Mouse (Mus musculus) Patski (cell line): ENCODE data around the gene Ecsit. TPM values are rescaled to one million over a fixed set of nuclear protein-coding genes. Genes with fewer than 3 reads are reported as not detected.

Experiments used
- ATAC-seq: fragments of 100-300 bp; one replicate; pipeline ENCODE4 v1.8.0; 2021
- CTCF ChIA-PET: fragments of 350-600 bp; sonication (Branson Sonifier 250); formaldehyde crosslinking; loops from one replicate; lab custom pipeline; 2022; ENCODE audit warnings: inconsistent platforms; lab: Charles Lee
- POLR2A ChIA-PET: fragments of 350-600 bp; sonication (Branson Sonifier 250); formaldehyde crosslinking; loops from one replicate; lab custom pipeline; 2022; ENCODE audit warnings: antibody characterized with exemption, inconsistent platforms; lab: Charles Lee
- DNase-seq: peaks from one replicate; pipeline ENCODE4 v3.0.0-alpha.2; 2011; ENCODE audit warnings: low read depth, low spot score
- H3K27me3 ChIP-seq: fragments of 371-371 bp; one replicate; pipeline ENCODE4 v1.5.1; 2021
- CTCF ChIP-seq: fragments of 100-300 bp; IDR thresholded peaks from one replicate; pipeline ENCODE4 v1.5.1; 2021
- in situ Hi-C: fragments of 300-500 bp; cut with MboI; formaldehyde crosslinking; loops from 3 replicates; pipeline ENCODE4 v1.11.1; 2018; ENCODE audit warnings: low pct_unique_long_range_greater_than_20kb, mixed read lengths
- polyA plus RNA-seq: library from polyadenylated mRNA; unstranded; gene quantifications from one replicate; pipeline ENCODE4 v1.2.3, GENCODE M21; 2021

Gene Ecsit
- polyA plus RNA-seq, 1 experiment from 2014 or later, result 44.3 TPM

GRCm38 (mm10) chr9:22069881-22070553 lies 15.2 kb downstream of the Ecsit start:
- POLR2A ChIA-PET, result interaction anchor here (0.5 to 0.7 kb wide), 3 partner anchors 38 to 320 kb away, joined by 3 to 4 read pairs (median 3); no protein-coding TSS in a partner anchor
- in situ Hi-C loops, result loop anchor here (5.0 to 10.0 kb wide), 2 partner anchors 72 to 335 kb away; no protein-coding TSS in a partner anchor
- no peaks in the 10 kb centered on the region for H3K27me3 ChIP-seq
- CTCF ChIA-PET, result interaction anchor here (0.9 to 8.4 kb wide), 4 partner anchors 12 to 71 kb away, joined by 3 to 81 read pairs (median 3); partner anchors contain the start of gene Cnn1
- TF ChIP-seq CTCF, result no peak
- no peak for DNase-seq
- ATAC-seq, result no peak

GRCm38 (mm10) chr9:22067195-22067594 lies 18.0 kb downstream of the Ecsit start:
- CTCF ChIA-PET, result interaction anchor here (1.2 to 8.4 kb wide), 6 partner anchors 9 to 74 kb away, joined by 3 to 81 read pairs (median 3); partner anchors contain the start of gene Acp5
- POLR2A ChIA-PET, result interaction anchor here (0.5 to 1.0 kb wide), 2 partner anchors 30 to 76 kb away, joined by 3 to 5 read pairs; no protein-coding TSS in a partner anchor
- in situ Hi-C loops, result loop anchor here (10.0 kb wide), 1 partner anchor 338 kb away; no protein-coding TSS in a partner anchor

GRCm38 (mm10) chr9:22066433-22066832 lies 18.8 kb downstream of the Ecsit start:
- TF ChIP-seq CTCF, result no peak
- no peaks in the 10 kb centered on the region for H3K27me3 ChIP-seq
- ChIA-PET POLR2A (interaction anchor here (0.5 kb wide), 1 partner anchor 29 kb away, joined by 5 read pairs; no protein-coding TSS in a partner anchor), CTCF (interaction anchor here (1.0 to 8.4 kb wide), 8 partner anchors 8 to 80 kb away, joined by 3 to 81 read pairs (median 4); partner anchors contain the start of gene Acp5)
- ATAC-seq (no peak), DNase-seq (no peak)
- in situ Hi-C loops, result loop anchor here (10.0 kb wide), 1 partner anchor 338 kb away; no protein-coding TSS in a partner anchor

More at GRCm38 (mm10) chr9:22067195-22067594, 18.0 kb downstream of the Ecsit start:
- TF ChIP-seq CTCF, result no peak
- no peaks in the 10 kb centered on the region for H3K27me3 ChIP-seq
- ATAC-seq, result no peak
- DNase-seq, result no peak

- ATAC-seq, result no peak
- no peaks in the 10 kb centered on the region for H3K27me3 ChIP-seq
- ChIA-PET POLR2A (no interaction called here), CTCF (interaction anchor here (1.0 to 8.4 kb wide), 5 partner anchors 53 to 81 kb away, joined by 3 to 81 read pairs (median 5); partner anchors contain the start of gene Acp5)
- in situ Hi-C loops, result loop anchor here (10.0 kb wide), 1 partner anchor 339 kb away; no protein-coding TSS in a partner anchor
- no peak for TF ChIP-seq CTCF
- no peak for DNase-seq
Observed at GRCm38 (mm10) chr9:22065642-22066041, 19.6 kb downstream of the Ecsit start.

GRCm38 (mm10) chr9:22064341-22064740 lies 20.9 kb downstream of the Ecsit start:
- TF ChIP-seq CTCF, result no peak
- ChIA-PET POLR2A (no interaction called here), CTCF (interaction anchor here (1.8 to 8.4 kb wide), 2 partner anchors 76 to 91 kb away, joined by 4 to 81 read pairs; no protein-coding TSS in a partner anchor)
- H3K27me3 ChIP-seq, result no peaks in the 10 kb centered on the region
- ATAC-seq (no peak), DNase-seq (no peak)
- in situ Hi-C loops, result loop anchor here (10.0 kb wide), 1 partner anchor 340 kb away; no protein-coding TSS in a partner anchor

GRCm38 (mm10) chr9:22061339-22061738 lies 23.9 kb downstream of the Ecsit start:
- TF ChIP-seq CTCF, result no peak
- ChIA-PET POLR2A (no interaction called here), CTCF (interaction anchor here (1.8 kb wide), 1 partner anchor 82 kb away, joined by 6 read pairs; no protein-coding TSS in a partner anchor)
- no peaks in the 10 kb centered on the region for H3K27me3 ChIP-seq
- DNase-seq (no peak), ATAC-seq (no peak)
- in situ Hi-C loops, result loop anchor here (10.0 kb wide), 1 partner anchor 343 kb away; no protein-coding TSS in a partner anchor

GRCm38 (mm10) chr9:22058011-22058424 lies 27.2 kb downstream of the Ecsit start:
- POLR2A ChIA-PET, result interaction anchor here (0.5 kb wide), 1 partner anchor 353 kb away, joined by 3 read pairs; no protein-coding TSS in a partner anchor
- no peaks in the 10 kb centered on the region for H3K27me3 ChIP-seq
- in situ Hi-C loops, result no loop called here
- ATAC-seq (peak; percentile 71), DNase-seq (no peak)
- CTCF ChIA-PET, result interaction anchor here (1.0 to 1.1 kb wide), 2 partner anchors 9 to 12 kb away, joined by 3 read pairs; no protein-coding TSS in a partner anchor
- no peak for TF ChIP-seq CTCF

GRCm38 (mm10) chr9:22057031-22057517 lies 28.2 kb downstream of the Ecsit start:
- in situ Hi-C loops, result no loop called here
- TF ChIP-seq CTCF, result no peak
- ChIA-PET CTCF (no interaction called here), POLR2A (no interaction called here)
- ATAC-seq (no peak), DNase-seq (no peak)
- H3K27me3 ChIP-seq, result peaks cover 8% of the 10 kb centered on the region

GRCm38 (mm10) chr9:22056303-22056910 lies 28.8 kb downstream of the Ecsit start:
- peaks cover 13% of the 10 kb centered on the region for H3K27me3 ChIP-seq
- in situ Hi-C loops, result no loop called here

More at GRCm38 (mm10) chr9:22056303-22056910, 28.8 kb downstream of the Ecsit start:
- DNase-seq, result no peak
- TF ChIP-seq CTCF, result no peak
- ChIA-PET POLR2A (interaction anchor here (0.6 kb wide), 1 partner anchor 483 kb away, joined by 4 read pairs; no protein-coding TSS in a partner anchor), CTCF (no interaction called here)
- no peak for ATAC-seq
